Mouse (Mus musculus) embryonic fibroblast, embryonic 13.5 days (primary cell): ENCODE data around the gene Dnajc16.

Experiments
- CTCF ChIP-seq: IDR thresholded peaks from 2 replicates; pipeline ENCODE4 v1.5.1; 2011; ENCODE audit warnings: mild to moderate bottlenecking, control low read depth, low read length, moderate library complexity, borderline replicate concordance; ENCODE audit not compliant: insufficient read depth
- POLR2A ChIP-seq: IDR thresholded peaks from 2 replicates; pipeline ENCODE4 v1.6.1; 2011; ENCODE audit warnings: low read depth, mild to moderate bottlenecking, control low read depth, low read length, moderate library complexity

- no peak for TF ChIP-seq CTCF
- no peak for TF ChIP-seq POLR2A
Observed at GRCm38 (mm10) chr4:141729266-141729665, 61.5 kb downstream of the Dnajc16 start.
